Mouse (Mus musculus): Measurements from ENCODE around the gene Mlec. TPM values are rescaled to one million over a fixed set of nuclear protein-coding genes. Genes with fewer than 3 reads are reported as not detected.

Mlec gene
- 59.9 TPM for polyA plus RNA-seq (2014; fragmentation: Illumina TruSeq; extraction: RNeasy Lipid Tissue Mini Kit (QIAGEN cat#74804); ENCODE audit: low read depth, low replicate concordance)

DNA sequence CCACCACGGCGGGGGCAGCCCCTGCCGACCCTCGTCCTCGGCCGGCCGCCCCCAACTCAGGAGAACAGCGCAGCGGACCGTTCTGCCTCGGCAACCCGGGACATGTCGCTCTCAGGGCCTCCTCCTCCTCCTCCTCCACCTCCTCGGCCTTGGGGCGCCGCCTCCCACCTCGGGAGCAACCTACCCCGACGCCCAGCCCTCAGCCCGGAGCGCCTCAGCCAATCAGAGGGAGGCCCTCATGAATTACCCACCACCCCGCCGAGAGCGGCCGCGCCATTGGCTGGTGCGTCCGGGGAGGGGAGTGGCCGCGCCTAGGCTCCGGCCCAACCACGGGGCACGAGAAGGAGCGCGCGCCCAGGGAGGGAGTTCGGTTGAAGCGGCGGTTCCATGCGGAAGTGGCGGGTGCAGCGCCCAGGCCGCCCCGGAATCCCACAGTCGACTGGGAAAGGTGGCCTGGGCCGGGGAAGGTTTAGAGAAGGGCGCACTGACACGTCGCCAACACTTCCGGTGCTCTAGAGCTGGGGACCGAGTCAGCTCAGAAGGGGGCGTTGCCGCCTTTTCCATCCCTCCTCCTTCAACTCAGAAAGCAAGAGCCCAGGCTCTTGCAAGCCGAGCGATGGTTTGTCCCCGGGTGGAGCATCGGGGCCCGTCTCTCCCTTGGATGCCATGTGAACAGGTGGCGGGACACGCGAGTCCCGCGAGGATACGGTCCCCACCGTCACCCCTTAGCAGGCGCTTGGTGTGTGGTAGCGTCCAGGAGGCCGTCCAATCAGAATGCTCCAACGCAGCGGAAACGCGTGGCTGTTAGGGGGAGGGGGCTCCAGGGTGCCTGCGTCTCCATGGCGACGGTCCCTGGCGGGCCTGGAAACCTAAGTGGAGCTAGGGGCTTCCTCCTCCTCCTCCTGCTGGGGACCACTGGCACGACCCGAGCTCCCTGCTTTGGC lies at the start of gene Mlec:
Gene Mlec, minus strand, starts transcription at position 140 of the 944 bp plus-strand sequence.

DNA sequence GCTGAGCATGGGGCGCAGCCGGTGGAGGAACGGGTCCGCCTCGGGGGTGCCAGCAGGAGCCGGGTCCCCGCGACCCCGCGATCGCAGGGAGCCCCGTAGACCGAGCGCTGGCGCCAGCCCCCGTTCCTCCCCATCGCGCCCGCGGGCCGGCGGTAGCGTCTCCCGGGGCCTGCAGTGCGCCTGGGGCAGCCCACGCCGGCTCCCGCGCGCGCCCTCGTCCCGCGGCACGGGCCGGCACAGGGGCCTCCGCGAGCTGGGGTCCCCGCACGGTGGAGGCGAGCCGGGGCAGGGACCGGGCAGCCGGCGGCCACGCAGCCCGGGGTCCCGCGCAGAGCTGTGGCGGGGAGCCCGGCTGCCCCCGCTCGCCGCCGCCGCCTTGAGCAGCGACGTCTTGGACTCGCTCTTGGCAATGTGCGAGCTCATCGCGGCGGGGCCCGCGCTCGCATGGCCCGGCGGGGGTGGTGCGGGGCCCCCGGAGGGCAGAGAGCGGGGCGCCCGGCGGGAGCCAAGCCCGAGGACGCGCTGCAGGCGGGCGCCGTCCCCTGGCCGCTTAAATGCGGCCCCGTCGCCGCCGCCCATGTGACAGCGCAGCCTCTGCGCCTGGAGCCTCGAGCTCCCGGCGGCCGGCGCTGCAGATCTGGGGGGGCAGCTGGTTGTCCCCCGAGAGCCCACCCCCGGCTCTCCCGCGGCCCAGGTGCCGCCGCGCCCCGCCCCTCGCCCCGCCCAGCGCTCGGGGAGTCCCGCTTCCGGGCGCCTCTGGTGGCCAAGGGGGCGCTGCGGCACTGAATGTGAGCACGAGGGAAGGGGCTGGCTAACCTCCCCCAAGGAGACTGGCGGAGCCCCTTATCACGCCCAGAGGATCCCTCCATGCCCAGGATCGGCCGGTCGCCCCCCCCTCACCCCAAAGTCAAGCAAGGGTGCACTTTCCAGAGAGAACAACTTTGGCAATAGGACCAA lies 36.0 kb upstream of the Mlec start, which contains the start of gene Cabp1:
Gene Cabp1, minus strand, starts transcription at position 713 of the 957 bp plus-strand sequence.

DNA sequence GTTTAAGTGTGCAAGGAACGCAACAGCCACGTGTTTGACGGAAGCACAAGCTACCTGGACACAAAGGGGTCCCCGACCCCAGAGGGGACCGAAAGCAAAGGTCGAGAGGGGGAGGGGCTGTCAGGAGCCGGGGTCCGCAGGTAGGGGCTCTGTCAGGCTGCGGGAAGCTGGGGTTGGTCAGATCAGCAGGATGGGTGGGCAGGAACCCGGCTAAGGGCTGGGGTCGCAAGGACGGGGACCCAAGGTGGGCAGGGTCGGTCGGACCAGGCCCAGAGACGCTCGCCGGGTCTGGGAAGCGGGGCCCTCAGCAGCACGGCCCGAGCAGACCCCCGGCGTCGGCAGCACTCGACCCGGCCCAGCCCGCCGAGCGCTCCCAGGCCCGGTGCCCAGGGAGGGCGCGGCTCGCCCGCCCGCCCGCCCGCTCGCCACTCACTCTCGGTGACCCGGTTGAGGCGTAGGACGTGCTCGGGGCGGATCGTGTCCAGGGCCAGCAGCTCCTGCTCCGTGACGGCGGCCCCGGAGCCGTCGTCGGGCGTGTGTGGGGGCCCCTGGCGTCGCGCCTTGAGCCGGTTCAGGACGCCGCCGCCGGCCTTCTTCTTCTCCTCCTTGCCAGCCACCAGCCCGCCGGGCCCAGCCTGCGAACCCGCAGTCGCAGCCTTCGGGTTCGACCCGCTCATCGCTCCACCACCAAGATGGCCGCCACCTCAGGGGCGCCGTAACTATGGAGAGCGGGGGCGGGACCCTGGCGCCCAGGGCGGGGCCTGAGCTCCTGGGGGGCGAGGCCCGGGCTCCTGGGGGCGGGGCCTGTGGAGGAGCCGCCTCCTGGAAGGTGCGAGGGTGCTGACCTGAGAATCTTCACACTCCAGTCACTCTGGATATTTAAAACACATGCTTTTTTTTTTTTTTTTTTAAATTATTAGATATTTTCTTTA lies 23.5 kb downstream of the Mlec start, which contains the start of gene Unc119b:
Gene Unc119b, minus strand, starts transcription at position 742 of the 932 bp plus-strand sequence.

DNA sequence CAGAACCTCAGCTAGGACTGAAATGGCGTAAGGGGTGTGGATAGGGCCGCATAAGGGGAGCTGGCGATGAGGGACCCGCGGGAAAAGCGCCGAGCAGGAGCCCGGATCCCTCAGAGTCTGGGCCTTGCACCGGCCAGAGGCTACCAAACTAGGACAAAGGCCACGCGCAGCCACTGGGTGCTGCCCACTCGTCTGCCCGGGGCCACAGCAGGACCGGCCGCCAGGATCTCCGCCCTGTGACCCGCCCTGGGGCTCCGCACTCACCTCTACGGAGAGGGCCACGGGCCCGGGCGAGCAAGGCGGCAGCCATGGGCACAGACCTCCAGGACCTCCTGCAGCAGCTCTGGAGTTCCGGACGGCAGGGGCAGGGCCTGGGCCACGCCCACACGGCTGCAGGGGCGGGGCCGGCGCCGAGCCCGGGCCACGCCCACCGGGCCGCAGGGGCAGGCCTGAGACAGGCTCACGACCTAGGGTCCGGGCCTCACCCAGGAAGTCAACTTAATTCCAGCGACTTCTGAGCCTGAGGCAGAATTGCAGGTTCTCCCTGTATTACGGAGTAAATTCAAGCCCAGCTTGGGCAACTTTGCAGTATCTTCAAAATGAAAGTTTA lies 38.9 kb downstream of the Mlec start, which contains the start of gene Acads:
Gene Acads, minus strand, starts transcription at position 386 of the 610 bp plus-strand sequence.

DNA sequence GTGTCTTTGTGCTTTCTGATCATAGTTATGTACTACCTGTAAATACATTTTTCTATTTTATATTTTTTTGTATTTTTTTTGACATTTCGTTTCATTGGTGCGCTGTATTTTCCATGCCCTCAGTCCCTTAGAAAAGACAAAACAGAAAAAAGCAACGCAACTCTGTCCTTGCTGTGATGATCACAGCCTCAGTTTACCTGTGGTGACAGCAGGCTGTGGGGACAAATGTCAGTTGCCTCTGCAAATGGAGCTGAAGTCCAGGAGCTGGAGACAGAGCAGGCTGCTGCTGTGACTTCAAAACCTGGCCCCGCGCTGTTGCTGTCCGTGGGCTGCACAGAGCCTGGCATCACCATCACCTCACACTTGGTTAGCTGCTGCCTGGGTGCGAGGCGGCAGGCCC lies 59.8 kb downstream of the Mlec start, which contains the start of gene Gm10401:
Gene Gm10401, minus strand, starts transcription at position 101 of the 400 bp plus-strand sequence.

Other genes with a start within 250 kb of the Mlec start
- gene Oasl1, start 234.9 kb downstream of the Mlec start, polyA plus RNA-seq (2014; fragmentation: Illumina TruSeq; extraction: RNeasy Lipid Tissue Mini Kit (QIAGEN cat#74804); ENCODE audit: low read depth, low replicate concordance), result 4.3 TPM
- gene 2210016L21Rik, start 216.0 kb downstream of the Mlec start, polyA plus RNA-seq (2014; fragmentation: Illumina TruSeq; extraction: RNeasy Lipid Tissue Mini Kit (QIAGEN cat#74804); ENCODE audit: low read depth, low replicate concordance), result 12.4 TPM
- gene Hnf1a, start 187.1 kb downstream of the Mlec start, polyA plus RNA-seq (2014; fragmentation: Illumina TruSeq; extraction: RNeasy Lipid Tissue Mini Kit (QIAGEN cat#74804); ENCODE audit: low read depth, low replicate concordance), result not detected
- gene Sppl3, start 147.0 kb downstream of the Mlec start, polyA plus RNA-seq (2014; fragmentation: Illumina TruSeq; extraction: RNeasy Lipid Tissue Mini Kit (QIAGEN cat#74804); ENCODE audit: low read depth, low replicate concordance), result 22.3 TPM
- not detected for gene Gm10401, start 59.9 kb downstream of the Mlec start, polyA plus RNA-seq (2014; fragmentation: Illumina TruSeq; extraction: RNeasy Lipid Tissue Mini Kit (QIAGEN cat#74804); ENCODE audit: low read depth, low replicate concordance)
- 243 TPM for gene Acads, start 38.8 kb downstream of the Mlec start, polyA plus RNA-seq (2014; fragmentation: Illumina TruSeq; extraction: RNeasy Lipid Tissue Mini Kit (QIAGEN cat#74804); ENCODE audit: low read depth, low replicate concordance)
- gene Unc119b, start 23.2 kb downstream of the Mlec start, polyA plus RNA-seq (2014; fragmentation: Illumina TruSeq; extraction: RNeasy Lipid Tissue Mini Kit (QIAGEN cat#74804); ENCODE audit: low read depth, low replicate concordance), result 18.8 TPM
- 11.9 TPM for gene Cabp1, start 36.2 kb upstream of the Mlec start, polyA plus RNA-seq (2014; fragmentation: Illumina TruSeq; extraction: RNeasy Lipid Tissue Mini Kit (QIAGEN cat#74804); ENCODE audit: low read depth, low replicate concordance)
- 57.9 TPM for gene Pop5, start 77.7 kb upstream of the Mlec start, polyA plus RNA-seq (2014; fragmentation: Illumina TruSeq; extraction: RNeasy Lipid Tissue Mini Kit (QIAGEN cat#74804); ENCODE audit: low read depth, low replicate concordance)
- 267 TPM for gene Rnf10, start 114.7 kb upstream of the Mlec start, polyA plus RNA-seq (2014; fragmentation: Illumina TruSeq; extraction: RNeasy Lipid Tissue Mini Kit (QIAGEN cat#74804); ENCODE audit: low read depth, low replicate concordance)
- 119 TPM for gene Coq5, start 121.5 kb upstream of the Mlec start, polyA plus RNA-seq (2014; fragmentation: Illumina TruSeq; extraction: RNeasy Lipid Tissue Mini Kit (QIAGEN cat#74804); ENCODE audit: low read depth, low replicate concordance)
- 76.2 TPM for gene Dynll1, start 142.8 kb upstream of the Mlec start, polyA plus RNA-seq (2014; fragmentation: Illumina TruSeq; extraction: RNeasy Lipid Tissue Mini Kit (QIAGEN cat#74804); ENCODE audit: low read depth, low replicate concordance)
- gene Srsf9, start 169.0 kb upstream of the Mlec start, polyA plus RNA-seq (2014; fragmentation: Illumina TruSeq; extraction: RNeasy Lipid Tissue Mini Kit (QIAGEN cat#74804); ENCODE audit: low read depth, low replicate concordance), result 20.9 TPM
- 27.9 TPM for gene Gatc, start 183.0 kb upstream of the Mlec start, polyA plus RNA-seq (2014; fragmentation: Illumina TruSeq; extraction: RNeasy Lipid Tissue Mini Kit (QIAGEN cat#74804); ENCODE audit: low read depth, low replicate concordance)
- gene Triap1, start 183.0 kb upstream of the Mlec start, polyA plus RNA-seq (2014; fragmentation: Illumina TruSeq; extraction: RNeasy Lipid Tissue Mini Kit (QIAGEN cat#74804); ENCODE audit: low read depth, low replicate concordance), result 33.4 TPM
- 301 TPM for gene Cox6a1, start 190.8 kb upstream of the Mlec start, polyA plus RNA-seq (2014; fragmentation: Illumina TruSeq; extraction: RNeasy Lipid Tissue Mini Kit (QIAGEN cat#74804); ENCODE audit: low read depth, low replicate concordance)